Mouse (Mus musculus): ENCODE results near the gene Cited2.

GRCm38 (mm10) chr10:17759772-17760171, 36.8 kb downstream of the Cited2 start:
- TF ChIP-seq POLR2A (IDR thresholded peaks at IDR 0.05; ENCODE audit: extremely low read depth, insufficient read depth, low read length) (no peak), CTCF (IDR thresholded peaks at IDR 0.05; ENCODE audit: low read depth, low read length) (no peak)

Data from liver, adult 2 months (tissue).